Mouse (Mus musculus): Measurements from ENCODE around the gene Sart3.

Gene Sart3

DNA sequence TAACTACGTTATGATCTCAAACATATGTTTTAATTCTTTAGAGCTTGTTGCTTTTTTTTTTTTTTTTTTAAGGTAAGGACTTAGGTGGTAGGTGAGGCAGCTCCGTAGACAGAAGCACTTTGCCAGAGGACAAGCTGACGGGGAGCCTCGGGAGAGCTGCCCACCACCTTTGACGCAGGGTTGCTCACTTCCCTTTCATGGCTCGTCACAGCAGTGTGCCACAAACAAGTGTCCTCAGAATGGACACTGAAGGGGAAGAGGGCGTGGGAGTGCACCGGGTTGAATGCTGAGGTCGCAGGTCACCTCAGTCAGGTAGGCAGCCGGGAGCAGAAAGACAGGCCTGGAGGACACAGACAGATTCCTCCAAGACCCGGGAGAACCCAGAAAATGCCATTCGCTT is 46.9 kb downstream of the Sart3 start:
- no peak for DNase-seq (ENCODE audit: low read depth, low spot score)

DNA sequence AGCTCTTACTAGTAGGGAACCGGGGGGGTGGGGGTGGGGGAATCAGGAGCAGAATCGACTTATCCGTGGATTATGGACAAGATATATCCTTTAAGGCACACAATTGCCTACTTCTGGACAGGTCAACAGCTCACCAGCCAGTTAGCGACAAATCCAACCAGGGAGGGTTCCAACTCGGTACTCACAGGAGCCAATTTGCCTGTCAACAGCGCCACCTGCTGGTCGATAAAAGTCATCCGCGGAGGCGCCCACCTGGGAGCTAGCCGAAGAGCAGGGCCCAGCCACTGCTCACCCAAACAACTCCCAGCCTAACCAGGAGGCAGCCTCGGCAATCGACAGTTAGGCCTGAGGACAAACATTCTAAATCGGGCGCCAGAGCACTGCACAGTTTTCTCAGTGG is 47.9 kb downstream of the Sart3 start, which contains the start of gene 1700069L16Rik:
1700069L16Rik (minus strand) TSS at position 327 of the 400 bp plus-strand sequence.
- DNase-seq (ENCODE audit: low read depth, low spot score), result peak; percentile 80

DNA sequence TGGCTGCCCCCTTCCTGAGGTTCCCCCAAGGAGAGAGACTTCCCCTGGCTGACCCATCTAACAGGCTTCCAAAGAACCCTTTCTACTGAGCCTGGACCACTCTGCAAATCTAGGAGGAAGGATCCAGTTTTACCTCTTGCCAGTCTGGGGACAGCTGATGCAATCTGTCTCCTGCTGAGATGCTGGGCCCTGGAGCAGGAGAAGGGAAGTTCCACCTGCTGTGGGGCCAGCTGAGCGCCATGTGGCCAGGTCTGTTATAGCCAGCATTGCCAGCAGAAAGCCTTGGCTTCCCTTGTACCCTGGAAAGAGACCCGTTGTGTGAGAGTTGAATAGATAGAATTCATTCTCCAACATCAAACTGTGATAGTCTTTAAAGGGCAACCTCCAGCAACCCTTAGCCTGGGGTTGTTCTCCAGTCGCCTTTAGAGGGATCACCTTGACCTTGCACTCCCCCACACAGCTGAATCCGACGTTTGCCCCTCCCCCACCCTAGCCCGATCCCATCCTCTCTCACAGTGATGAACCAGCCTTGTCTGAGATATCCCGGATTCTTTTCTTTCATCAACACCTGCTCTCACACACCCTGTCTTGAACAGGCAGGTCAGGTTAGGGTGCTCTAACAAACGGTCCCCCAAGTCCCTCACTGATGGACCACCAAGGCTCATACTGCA is 48.6 kb downstream of the Sart3 start:
- DNase-seq (ENCODE audit: low read depth, low spot score), result no peak

DNA sequence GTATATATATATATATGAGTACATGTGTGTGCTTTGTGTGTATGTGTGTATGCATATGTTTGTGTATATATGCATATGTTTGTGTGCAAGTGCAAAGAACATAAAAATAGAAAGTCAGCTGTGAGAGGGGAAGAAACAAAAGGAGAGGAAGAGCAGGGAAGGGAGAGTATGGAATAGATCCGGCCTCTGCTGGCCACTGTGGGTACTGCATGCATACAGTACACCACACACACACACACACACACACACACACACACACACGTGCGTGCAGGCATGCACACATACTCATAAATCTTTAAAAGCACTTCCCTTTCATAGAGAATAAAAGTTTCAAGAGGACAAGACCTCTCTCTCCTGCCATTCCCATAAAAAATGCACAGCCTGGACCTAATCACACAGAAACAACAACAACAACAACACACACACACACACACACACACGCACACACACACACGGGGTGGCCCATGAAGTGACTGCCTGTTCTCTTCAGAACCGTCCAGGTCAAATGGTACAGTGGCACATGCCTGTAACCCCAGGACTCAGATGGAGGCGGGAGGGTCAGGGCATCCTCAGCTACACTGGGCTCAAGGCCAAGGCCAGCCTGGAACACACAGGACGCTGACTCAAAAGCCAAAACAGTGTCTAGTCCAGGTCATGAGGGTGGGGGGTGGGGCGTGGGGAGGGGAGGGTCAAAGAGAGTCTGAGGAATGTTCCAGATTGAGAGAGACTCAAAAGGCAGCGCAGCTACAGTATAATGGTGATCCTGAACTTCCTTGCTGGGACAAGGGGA is 49.9 kb downstream of the Sart3 start:
- DNase-seq (ENCODE audit: low read depth, low spot score), result no peak

DNA sequence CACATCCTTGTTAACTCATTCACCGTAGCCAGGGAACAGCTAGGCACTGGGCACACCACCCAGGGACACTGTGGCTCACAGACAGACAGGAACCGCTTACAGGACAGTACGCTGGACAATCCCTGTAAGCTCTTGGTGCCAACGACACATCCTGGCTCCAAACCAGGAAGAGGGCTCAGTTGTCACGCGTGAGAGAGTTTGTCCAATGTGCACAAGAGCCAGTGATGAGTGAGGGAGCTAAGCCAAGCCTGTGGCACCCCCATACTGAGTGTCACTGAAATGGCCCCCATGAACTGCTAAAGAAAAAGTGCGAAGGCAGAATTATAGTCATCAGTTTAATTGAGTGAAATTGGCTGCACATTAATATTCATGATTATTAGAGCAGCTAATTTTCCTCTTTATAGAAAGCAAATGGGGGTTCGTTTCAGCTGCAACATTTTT is 53.1 kb downstream of the Sart3 start:
- DNase-seq (ENCODE audit: low read depth, low spot score), result no peak

DNA sequence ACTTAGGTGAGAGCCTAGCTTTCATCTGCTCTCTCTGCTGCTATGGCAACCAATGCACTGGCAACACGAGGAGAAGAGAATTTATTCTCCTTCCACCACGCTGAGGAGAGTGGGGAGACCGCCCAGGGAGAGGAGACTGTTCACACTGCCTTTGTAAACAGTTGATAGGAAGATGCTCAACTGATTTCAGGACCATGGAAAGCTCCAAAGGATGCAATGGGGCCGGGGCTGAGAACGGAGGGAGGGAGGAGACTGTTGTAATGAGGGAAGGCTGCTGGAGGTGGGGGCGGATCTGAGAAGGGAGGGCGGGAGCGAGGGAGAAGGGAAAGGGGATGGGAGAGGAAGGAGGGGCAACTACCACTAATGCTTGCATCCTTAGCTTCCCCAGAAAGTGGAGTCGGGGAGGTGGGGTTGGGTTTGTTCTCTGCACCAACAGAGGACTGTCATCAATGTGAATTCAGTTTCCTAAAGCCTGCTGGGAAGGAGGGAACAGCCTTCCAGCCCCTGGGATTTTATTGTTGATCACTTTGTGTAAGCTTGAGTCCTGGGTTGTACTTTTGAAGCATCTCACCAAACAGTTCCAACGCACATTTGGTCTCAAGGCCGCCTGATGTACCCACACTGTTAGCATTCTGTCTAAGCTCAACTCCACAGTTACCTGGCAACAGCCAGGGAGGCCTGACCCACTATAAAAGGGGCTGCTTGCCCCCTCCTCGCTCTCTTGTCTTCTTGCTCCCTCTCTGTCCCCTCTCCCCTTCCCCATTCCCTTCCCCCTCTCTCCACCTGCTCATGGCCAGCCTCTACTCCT is 55.5 kb downstream of the Sart3 start:
- no peak for DNase-seq (ENCODE audit: low read depth, low spot score)

DNA sequence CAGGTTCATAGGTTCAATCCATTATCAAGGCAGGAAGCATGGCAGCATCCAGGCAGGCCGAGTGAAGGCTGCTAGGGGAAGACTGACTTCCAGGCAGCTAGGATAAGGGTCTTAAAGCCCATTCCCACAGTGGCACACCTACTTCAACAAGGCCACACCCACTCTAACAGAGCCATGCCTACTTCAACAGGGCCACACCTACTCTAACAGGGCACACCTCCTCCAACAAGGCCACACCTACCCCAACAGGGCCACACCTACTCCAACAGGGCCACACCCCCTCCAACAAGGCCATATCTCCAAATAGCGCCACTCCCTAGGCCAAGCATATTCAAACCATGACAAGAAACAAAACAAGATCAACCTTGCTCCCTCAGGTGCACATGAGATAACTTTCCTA is 59.4 kb downstream of the Sart3 start:
- DNase-seq (ENCODE audit: low read depth, low spot score), result no peak

DNA sequence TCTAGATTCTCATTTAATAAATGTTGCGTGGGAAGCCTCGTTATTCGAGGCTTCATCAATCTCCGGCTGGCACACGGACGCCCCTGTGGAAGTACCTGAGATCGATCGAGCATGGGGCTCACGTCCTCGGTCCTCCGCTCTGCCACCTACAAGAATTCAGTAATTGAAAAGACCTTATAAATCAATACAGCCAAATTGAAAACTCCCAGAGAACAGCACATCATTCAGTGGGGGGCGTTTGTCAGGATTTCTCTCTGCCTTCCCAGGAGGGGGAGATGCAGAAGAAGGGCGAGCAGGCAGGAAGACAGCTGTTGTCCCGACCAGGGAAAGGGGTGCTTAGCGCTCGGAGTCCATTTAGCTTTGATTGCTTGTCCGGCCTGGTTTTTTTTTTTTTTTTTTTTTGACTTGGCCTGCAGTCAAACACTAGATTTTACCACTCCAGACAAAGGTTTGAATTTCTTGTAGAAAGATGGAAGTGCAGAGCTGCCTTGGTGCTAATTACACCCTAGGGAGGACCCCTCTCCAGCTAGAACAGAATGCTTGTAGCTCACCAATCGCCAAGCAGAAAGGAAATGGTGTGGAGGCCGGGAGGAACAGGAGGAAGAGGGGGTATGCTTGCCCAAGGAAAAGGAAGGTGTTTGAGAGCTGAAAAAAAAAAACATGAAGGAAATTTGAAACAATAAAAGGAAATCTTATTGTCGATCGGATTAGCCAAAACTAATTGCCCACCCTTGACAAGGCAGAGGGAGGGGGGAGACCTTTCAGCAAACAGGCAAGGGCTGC is 68.3 kb downstream of the Sart3 start:
- DNase-seq (ENCODE audit: low read depth, low spot score), result no peak

DNA sequence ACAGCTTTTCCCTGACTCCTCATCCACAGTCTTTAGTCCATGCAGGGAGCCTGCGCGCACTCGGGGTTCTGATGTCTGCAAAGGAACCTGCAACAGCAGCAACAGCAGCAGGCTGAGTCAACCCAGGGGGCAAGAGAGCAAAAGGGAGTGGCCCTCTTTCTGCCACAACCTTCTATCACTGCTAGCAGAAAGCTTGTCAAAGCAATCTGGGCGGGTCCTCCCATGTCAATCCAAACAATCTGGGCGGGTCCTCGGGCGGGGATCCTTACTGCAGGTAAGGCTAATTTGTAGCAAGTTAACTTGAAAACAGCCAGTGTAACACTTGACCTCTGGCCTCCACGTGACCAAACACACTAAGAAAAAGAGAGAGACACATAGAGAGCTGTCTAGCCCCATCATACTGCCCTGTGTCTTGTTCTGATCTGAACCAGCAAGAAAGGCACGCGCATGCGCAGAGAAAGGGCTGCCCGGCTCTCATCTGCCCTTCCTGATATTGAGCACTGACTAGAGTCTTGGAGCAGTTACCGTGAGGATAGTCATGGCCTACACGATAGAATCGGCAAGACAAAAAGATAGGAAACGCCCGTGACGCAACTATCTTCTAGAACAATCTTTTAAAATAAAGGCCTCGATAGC is 71.8 kb downstream of the Sart3 start:
- DNase-seq (ENCODE audit: low read depth, low spot score), result no peak

DNA sequence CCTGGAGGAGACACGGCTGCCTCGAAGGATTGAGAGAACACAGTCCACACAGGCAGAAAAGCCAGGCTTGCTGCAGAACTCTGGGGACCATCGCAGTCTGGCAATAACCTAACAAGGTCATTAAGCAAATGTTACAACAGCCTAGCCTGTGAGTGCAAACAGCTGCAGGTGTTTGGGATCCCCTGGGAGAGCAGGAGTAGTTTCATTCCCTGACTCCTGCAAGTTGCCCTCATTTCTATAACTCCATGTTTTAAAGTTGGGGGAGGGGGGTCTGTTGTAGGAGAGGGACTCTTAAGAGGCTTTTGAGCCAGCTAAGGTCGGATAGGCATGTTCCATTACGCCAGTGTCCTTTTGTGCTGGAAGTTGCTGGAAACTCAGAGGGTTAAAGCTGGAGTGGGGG is 77.9 kb downstream of the Sart3 start:
- DNase-seq (ENCODE audit: low read depth, low spot score), result no peak

DNA sequence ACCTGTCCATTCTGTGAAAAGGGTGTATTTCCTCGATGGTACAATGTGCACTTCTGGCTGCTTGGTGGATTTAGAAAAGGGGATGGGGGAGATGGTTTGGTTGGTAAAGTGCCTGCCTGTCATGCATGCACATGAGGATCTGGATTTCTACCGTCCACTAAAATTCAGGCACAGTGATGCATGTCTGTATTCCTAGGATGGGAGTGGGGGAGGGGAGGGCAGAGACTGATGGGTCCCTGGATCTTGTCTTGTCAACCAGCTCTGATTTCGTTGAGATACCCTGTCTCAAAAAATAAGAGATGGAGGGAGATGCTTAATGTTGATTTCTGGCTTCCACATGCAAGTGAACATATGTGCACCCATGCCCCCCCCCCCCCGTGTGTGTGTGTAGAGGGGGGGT is 78.3 kb downstream of the Sart3 start:
- no peak for DNase-seq (ENCODE audit: low read depth, low spot score)

DNA sequence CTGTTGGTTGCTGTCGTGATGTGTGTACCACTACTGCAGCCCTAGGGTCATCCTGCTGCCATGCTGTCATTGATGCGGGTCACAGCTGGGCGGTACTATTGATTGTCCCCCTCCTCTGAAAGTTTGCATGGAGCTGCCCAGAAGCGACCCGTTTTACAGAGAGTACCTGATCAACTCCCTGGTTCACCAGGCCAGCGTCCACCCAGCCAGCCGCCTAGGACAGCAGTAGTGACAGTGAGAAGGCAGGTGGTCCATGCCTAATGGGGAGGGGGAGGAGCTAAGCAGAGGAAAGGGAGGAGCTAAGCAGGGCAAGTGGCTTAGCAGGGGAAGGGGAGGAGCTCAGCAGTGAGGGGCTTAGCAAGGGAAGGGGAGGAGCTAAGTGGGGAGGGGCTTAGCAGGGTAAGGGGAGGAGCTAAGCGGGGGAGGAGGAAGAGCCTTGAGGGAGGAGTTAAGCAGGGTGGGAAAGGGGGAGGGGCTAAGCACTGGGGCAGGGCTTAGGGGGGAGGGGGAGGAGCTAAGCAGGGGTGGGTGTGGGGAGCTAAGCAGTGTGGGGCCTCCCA is 79.0 kb downstream of the Sart3 start:
- DNase-seq (ENCODE audit: low read depth, low spot score), result peak; percentile 19
